Mouse (Mus musculus) neutrophil, adult 5-6 weeks (primary cell): ENCODE measurements around the gene Arpp21. TPM values are rescaled to one million over a fixed set of nuclear protein-coding genes. Genes with fewer than 3 reads are reported as not detected.

Experiments used
- ATAC-seq: fragments of 151-379, 151-347 bp; 2 replicates; pipeline ENCODE4 v1.8.0; 2017; ENCODE audit warnings: mild to moderate bottlenecking, moderate TSS enrichment; ENCODE audit not compliant: insufficient number of reproducible peaks, poor library complexity, low FRiP score, severe bottlenecking; ENCODE audit errors: extremely low read depth
- total RNA-seq: library from RNA; stranded (forward); fragments of 200-1000 nt; gene quantifications from 2 replicates; pipeline ENCODE4 v1.2.3, GENCODE M21; 2017

Arpp21 gene
- total RNA-seq, 1 experiment from 2014 or later: 0.58 TPM

DNA sequence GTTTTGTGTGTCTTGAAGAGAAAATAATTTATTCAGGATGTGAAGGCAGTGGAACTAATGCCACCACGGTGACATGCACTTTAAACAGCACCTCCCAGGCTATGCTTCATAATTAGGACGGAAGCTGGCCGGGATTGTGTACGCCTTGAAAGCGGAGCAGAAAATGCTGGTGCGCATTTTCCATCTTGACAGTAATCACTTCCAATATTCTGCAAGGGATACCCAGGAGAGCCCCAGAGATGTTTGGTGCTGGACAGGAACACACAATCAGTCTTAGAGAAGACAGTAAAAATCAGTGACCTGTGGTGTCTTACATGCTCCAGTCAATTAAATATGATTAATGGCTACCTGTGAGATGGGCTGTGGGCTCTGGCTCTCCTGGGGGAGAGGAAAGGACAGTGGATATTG lies 112.3 kb downstream of the Arpp21 start:
- ATAC-seq: no peak

DNA sequence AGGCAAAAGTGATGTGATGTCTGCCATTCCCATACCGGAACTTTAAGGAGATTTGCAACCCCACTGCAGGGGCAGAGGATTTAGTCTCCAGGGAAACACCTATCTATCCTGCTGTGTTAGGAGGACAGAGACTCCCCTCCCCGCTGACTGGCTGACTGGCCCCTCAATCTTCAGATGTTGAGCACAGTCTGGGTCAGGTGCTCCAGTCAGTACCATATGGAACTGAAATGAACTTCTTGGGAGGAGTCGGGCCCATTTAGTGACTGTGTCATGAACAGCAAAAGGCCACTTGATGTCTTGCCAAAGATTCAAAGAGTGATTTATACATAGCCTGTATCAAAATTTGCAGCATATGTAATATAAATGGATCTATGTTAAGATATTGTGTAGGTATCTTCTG lies 116.2 kb downstream of the Arpp21 start:
- ATAC-seq: no peak

- no peak for ATAC-seq
Observed at GRCm38 (mm10) chr9:112119106-112119433, 116.7 kb downstream of the Arpp21 start.

DNA sequence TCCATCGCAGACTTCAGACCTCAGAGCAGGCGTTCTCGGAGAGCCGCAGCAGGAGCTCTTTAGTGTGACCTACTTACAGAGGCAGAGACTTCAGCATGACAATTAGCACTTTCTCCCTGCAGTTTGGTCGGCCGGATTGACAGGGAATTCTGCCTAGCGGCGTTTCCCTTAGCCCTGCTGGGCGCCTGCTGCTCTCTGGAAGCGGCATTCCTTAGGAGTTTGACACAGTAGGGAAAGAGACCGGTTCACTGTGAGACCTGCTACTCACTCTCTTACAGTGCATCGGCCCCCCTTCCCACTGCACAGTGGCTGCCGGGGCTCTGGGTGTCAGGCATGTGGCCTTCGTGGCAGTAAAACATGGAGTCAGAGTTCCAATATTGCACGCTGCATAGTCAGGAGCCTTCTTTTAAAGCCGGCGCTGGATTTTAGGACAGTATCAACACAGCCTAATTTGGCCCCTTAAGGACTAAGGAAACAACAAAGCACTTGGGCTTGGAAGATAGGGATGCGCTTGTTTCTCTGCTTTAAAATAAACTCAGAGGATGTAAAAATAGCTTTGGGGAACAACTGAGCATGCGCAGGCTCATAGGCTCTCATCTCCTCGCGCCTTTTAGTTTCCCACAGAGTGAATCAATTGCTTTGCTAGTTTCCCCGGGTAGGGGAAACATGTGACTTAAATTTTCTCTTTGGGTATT lies 117.2 kb downstream of the Arpp21 start:
- no peak for ATAC-seq

DNA sequence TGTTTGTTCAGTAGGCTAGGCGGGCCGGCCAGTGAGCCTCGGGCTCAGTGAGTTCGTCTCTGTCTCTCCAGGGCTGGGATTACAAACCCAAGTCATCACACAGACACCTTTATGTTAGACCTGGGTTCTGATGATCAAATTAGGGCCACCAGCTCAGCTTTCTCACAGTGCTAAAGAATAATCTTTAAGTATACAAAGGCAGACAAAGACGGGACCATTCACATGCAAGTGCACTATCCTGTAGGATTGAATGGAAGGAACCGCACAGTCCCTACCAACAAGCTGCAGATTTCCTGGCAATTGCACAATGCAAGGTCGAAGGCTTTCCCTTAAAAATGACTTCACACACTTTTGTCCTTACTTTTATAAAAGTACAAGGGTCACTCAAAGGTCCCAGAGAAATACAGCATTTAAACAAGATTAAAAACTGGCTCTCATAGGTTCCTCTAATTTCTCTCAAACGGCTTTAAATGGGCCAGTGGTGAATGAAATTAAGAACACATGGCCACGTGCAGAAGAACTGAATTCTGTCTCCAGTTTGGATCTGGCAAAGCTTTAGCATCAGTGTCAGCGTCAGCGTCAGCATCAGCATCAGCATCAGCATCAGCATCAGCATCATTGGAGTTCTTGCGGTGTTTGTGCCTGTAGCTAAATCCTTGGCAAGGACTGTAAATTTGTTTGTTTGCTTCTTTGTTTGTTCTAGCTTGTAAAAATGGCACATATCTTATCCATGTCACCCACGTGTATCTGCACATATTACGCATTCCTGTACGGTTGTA lies 117.9 kb downstream of the Arpp21 start:
- no peak for ATAC-seq

DNA sequence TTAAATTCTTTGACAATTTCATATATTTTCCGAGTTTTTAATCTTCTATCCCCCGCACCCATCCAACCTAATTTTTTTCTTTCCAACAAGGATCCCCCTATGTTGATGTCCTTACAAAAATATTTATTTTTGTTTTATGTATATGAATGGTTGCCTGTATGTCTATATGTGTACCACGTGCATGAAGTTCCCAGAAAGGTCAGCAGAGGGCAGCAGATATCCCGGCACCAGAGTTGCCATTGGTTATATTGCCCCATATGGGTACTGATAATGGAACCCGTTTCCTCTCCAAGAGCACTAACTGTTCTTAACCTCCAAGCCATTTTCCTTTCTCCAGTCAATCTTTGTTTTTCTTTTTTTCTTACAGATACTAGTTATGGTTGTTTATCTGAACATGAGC lies 124.1 kb downstream of the Arpp21 start:
- no peak for ATAC-seq

- no peak for ATAC-seq
Observed at GRCm38 (mm10) chr9:112102852-112103192, 132.9 kb downstream of the Arpp21 start.

- ATAC-seq: no peak
Observed at GRCm38 (mm10) chr9:112102155-112102851, 133.4 kb downstream of the Arpp21 start.

GRCm38 (mm10) chr9:112100841-112101595 lies 134.7 kb downstream of the Arpp21 start:
- no peak for ATAC-seq

GRCm38 (mm10) chr9:112098267-112098666 lies 137.5 kb downstream of the Arpp21 start:
- ATAC-seq: no peak

DNA sequence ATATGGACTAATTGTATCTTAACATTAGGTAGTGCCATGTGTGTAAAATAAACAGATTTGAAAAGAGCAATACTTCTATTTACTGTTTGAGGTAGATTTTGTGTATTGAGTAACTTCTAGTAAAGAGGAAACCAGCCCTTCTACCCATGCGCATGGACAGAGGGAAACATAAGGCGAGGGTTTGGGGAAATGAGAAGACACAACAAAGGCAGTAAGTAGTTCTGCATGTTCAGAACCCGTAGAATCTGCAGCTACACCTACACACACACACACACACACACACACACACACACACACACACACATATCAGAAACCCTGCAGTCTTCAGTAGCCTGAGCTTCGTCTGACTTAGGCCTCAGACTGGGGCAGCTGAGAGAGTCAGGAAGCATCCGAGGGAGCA lies 140.0 kb downstream of the Arpp21 start:
- no peak for ATAC-seq

DNA sequence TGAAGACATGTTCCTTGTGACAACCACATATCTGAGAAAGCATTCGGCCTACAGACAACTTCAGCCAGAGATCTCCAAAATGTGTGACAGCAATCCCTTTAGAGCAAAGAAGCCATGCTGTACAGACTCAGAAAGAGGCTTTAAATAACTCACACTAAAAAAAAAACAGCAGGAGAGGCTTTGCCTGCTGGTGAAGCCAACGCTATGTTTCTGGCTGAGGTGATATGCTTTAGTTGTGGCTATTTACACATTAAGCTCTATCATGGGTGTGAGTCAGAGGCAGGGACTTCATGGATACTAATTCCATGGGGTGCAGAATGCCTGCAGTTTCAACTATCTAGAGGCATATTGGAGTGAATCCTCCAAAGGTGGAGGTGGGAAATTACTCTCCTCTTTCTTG lies 140.5 kb downstream of the Arpp21 start:
- ATAC-seq: no peak

GRCm38 (mm10) chr9:112078903-112079302 lies 156.8 kb downstream of the Arpp21 start:
- no peak for ATAC-seq

- ATAC-seq: no peak
Observed at GRCm38 (mm10) chr9:112078453-112078852, 157.3 kb downstream of the Arpp21 start.

DNA sequence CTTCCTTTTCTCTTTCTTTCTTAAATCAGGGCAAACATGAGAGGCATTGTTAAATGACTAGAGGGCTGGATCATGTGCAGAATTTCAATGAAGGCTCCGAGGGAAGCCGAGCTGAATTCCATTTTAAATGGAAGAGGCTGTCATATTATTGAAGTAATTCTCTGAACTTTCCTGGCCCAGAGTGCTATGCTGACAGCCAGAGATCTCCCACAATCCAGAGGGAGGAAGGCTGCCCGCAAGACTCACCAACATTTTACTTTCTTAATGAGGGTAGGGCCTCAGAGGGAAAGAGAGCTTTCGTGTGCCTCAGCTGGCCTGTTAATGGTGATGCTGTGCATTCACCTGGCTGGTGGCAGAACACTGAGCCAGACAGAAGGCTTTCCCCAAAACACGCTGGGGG lies 160.5 kb downstream of the Arpp21 start:
- no peak for ATAC-seq

GRCm38 (mm10) chr9:112074872-112075271 lies 160.9 kb downstream of the Arpp21 start:
- no peak for ATAC-seq

DNA sequence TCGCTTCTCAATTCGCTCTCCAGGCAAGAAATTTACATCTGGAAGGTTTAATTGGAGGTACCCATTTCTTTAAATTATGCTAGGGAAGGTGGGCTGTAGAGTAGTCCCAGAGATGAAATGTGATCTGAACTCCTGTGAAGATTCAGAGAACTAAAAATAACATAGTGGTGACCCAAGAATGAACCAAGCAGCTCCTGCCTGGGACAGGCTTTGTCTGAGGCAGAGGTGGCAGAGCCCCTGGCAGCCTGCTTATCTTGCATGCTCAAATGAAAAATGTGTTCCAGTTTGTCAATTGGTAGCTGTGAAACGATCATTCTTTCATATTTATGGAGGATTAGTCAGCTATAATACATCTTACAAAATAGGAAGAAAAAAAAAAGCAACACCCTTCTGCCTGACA lies 164.4 kb downstream of the Arpp21 start:
- no peak for ATAC-seq

- no peak for ATAC-seq
Observed at GRCm38 (mm10) chr9:112070961-112071360, 164.8 kb downstream of the Arpp21 start.

GRCm38 (mm10) chr9:112068250-112068649 lies 167.5 kb downstream of the Arpp21 start:
- ATAC-seq: no peak
